Mouse (Mus musculus) midbrain, embryonic 11.5 days (tissue): ENCODE measurements around the gene Rpusd1. TPM values are rescaled to one million over a fixed set of nuclear protein-coding genes. Genes with fewer than 3 reads are reported as not detected.

Experiments
- ATAC-seq: fragments of 200-750 bp; cut with Nextera tagmentation; 2 replicates; pipeline ENCODE4 v1.8.0; 2017; ENCODE audit warnings: moderate TSS enrichment, moderate library complexity; ENCODE audit not compliant: low FRiP score
- DNase-seq: peaks from one replicate; pipeline ENCODE4 v3.0.0; 2015; ENCODE audit warnings: low spot score; ENCODE audit errors: missing footprints
- H3K27ac ChIP-seq: fragments of 300-500 bp; sonication (generic); 2 replicates; pipeline ENCODE4 v1.5.1; 2014; ENCODE audit warnings: low read depth, low read length
- H3K27me3 ChIP-seq: fragments of 300-500 bp; sonication (generic); 2 replicates; pipeline ENCODE4 v1.6.1; 2014; ENCODE audit warnings: mild to moderate bottlenecking, low read length, moderate library complexity, mixed read lengths; ENCODE audit not compliant: control insufficient read depth, insufficient read depth
- H3K36me3 ChIP-seq: fragments of 300-500 bp; sonication (generic); 2 replicates; pipeline ENCODE4 v1.6.1; 2014; ENCODE audit warnings: mild to moderate bottlenecking, low read length, moderate library complexity, mixed read lengths; ENCODE audit not compliant: control insufficient read depth, insufficient read depth
- H3K4me1 ChIP-seq: fragments of 300-500 bp; sonication (generic); 2 replicates; pipeline ENCODE4 v1.6.1; 2014; ENCODE audit warnings: low read length; ENCODE audit not compliant: control insufficient read depth, insufficient read depth
- H3K4me2 ChIP-seq: fragments of 300-500 bp; sonication (generic); 2 replicates; pipeline ENCODE4 v1.6.1; 2014; ENCODE audit warnings: mild to moderate bottlenecking, moderate library complexity
- H3K4me3 ChIP-seq: fragments of 300-500 bp; sonication (generic); 2 replicates; pipeline ENCODE4 v1.5.1; 2014; ENCODE audit warnings: low read depth, low read length
- H3K9ac ChIP-seq: fragments of 300-500 bp; sonication (generic); 2 replicates; pipeline ENCODE4 v1.6.1; 2014; ENCODE audit warnings: low read length
- H3K9me3 ChIP-seq: fragments of 300-500 bp; sonication (generic); 2 replicates; pipeline ENCODE4 v1.6.1; 2016; ENCODE audit warnings: low read length; ENCODE audit not compliant: control insufficient read depth
- WGBS: fragments of 180-500 bp; shearing (Covaris S2); extraction: QIAGEN DNeasy Blood & Tissue Kit; methylation state at CpG from one replicate; pipeline ENCODE4 v1.1.7; 2014; 5-methylcytosine and 5-hydroxymethylcytosine counted together
- polyA plus RNA-seq: library from polyadenylated mRNA; unstranded; fragments of >200 nt; fragmentation: Nextera tagmentation; extraction: Ambion mirVana; gene quantifications from 2 replicates; pipeline ENCODE4 v1.2.1, GENCODE M21; 2014

Gene Rpusd1
- polyA plus RNA-seq, 1 experiment from 2014 or later: 19.8 TPM

DNA sequence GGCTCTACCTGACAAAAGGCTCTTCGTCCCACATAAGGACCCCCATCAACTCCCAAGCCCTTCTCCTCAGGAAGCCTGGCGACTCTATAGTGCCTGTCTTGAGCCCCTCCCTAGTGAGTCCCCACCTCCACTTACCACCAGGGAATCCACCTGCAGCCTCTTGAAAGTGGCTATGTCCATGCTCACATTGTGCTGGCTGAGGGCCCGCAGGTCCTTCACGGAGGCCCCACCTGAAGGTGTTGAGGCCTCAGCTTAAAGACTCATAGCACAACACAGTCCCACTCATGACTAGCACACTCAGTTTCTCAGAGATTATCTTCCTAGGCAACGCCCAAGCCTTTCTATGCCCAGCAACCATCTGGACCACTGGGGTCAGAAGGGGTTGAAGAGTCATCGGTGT, 21.8 kb downstream of the Rpusd1 start:
- H3K9me3 ChIP-seq: no peaks in the 10 kb centered on the region
- WGBS: 76% methylated on average over 6 of the region's 6 CpGs
- DNase-seq (peak; percentile 4), ATAC-seq (no peak)
- H3K4me2 ChIP-seq: no peak overlapping the region
- H3K36me3 ChIP-seq: no peaks in the 10 kb centered on the region
- H3K4me1 ChIP-seq: no peaks in the 10 kb centered on the region
- no peaks in the 10 kb centered on the region for H3K27me3 ChIP-seq
- H3K4me3 ChIP-seq: no peak overlapping the region
- H3K9ac ChIP-seq: no peak overlapping the region
- H3K27ac ChIP-seq: no peak overlapping the region

DNA sequence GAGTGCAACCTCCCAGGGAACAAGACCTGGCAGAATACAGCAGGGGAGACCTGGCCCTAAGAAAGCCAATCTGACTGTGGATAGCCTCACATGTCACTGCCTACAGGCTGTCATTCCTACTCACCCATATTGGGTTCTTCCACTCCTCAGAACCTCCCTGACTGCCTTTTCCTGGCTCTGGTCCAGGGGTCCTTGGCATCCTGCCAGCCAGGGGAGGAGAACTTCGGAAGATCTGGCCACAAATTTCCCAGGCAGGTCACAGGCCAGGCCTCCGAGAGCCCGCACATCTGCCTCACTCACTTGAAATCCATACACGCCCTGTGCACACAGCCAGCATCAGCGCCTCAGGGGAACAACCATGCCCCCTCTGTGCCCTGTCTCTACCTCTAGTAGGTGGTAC, 24.0 kb downstream of the Rpusd1 start:
- no peak overlapping the region for H3K4me3 ChIP-seq
- H3K27me3 ChIP-seq: no peaks in the 10 kb centered on the region
- no peak overlapping the region for H3K4me2 ChIP-seq
- 72% methylated on average over 5 of the region's 5 CpGs for WGBS
- H3K27ac ChIP-seq: no peak overlapping the region
- no peaks in the 10 kb centered on the region for H3K9me3 ChIP-seq
- no peaks in the 10 kb centered on the region for H3K36me3 ChIP-seq
- H3K4me1 ChIP-seq: no peaks in the 10 kb centered on the region
- peak; percentile 17 for DNase-seq
- no peak for ATAC-seq
- H3K9ac ChIP-seq: no peak overlapping the region

DNA sequence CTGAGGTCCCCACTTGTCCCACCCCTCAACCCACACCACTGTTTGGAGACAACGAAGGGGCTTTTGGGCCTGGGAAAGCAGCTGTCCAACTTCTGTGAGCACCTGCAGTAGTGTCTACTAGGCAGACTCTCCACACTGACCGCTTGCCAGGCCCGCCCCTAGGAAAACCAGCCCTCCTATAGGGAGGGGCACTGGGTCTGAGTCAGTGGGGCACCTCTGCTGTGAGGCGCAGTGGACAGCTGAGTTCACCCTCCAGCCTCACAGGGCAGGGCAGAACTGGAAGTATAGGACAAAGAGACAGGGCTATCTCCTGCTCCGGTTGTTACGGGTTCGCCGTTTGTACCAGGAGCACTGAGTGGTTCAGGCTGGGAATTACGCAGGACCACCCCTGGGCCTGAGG, 26.8 kb downstream of the Rpusd1 start, which contains the start of gene Msln:
TSS of gene Msln (minus strand) at position 138 of the 400 bp plus-strand sequence.
- Histone ChIP-seq H3K27me3 (no peaks in the 10 kb centered on the region), H3K27ac (no peak within 1 kb of the TSS), H3K4me2 (no peak within 1 kb of the TSS), H3K9ac (no peak within 1 kb of the TSS; the same call in 1 of the 2 replicates), H3K4me3 (no peak within 1 kb of the TSS), H3K36me3 (no peaks in the 10 kb centered on the region), H3K4me1 (no peaks in the 10 kb centered on the region), H3K9me3 (no peaks in the 10 kb centered on the region)
- DNase-seq (no peak), ATAC-seq (no peak)
- WGBS: 87% methylated on average over 9 of the region's 9 CpGs

DNA sequence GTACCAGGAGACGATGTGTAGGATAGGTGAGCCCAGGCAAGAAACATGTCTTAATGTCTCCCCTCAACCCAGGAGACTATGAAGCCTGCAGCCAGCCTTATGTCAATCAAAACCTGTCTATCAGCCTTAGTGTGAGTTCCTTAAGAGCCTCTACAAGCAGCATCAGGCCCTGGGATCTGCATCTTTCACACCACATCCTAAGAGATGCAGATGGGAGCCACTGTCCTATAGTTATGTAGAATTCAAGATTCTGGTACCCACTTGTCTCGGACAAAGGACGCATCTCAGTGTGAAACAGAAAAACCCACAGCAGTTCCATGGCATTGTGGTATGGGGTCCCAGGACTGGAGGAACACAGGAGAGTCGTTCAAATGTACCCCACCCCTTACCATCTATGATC, 27.6 kb downstream of the Rpusd1 start:
- DNase-seq: no peak
- H3K27me3 ChIP-seq: no peaks in the 10 kb centered on the region
- no peak overlapping the region; the same call in 1 of the 2 replicates for H3K9ac ChIP-seq
- H3K27ac ChIP-seq: no peak overlapping the region
- no peak for ATAC-seq
- H3K36me3 ChIP-seq: no peaks in the 10 kb centered on the region
- H3K4me1 ChIP-seq: no peaks in the 10 kb centered on the region
- 83% methylated on average over 4 of the region's 4 CpGs for WGBS
- H3K9me3 ChIP-seq: no peaks in the 10 kb centered on the region
- no peak overlapping the region for H3K4me2 ChIP-seq
- H3K4me3 ChIP-seq: no peak overlapping the region

DNA sequence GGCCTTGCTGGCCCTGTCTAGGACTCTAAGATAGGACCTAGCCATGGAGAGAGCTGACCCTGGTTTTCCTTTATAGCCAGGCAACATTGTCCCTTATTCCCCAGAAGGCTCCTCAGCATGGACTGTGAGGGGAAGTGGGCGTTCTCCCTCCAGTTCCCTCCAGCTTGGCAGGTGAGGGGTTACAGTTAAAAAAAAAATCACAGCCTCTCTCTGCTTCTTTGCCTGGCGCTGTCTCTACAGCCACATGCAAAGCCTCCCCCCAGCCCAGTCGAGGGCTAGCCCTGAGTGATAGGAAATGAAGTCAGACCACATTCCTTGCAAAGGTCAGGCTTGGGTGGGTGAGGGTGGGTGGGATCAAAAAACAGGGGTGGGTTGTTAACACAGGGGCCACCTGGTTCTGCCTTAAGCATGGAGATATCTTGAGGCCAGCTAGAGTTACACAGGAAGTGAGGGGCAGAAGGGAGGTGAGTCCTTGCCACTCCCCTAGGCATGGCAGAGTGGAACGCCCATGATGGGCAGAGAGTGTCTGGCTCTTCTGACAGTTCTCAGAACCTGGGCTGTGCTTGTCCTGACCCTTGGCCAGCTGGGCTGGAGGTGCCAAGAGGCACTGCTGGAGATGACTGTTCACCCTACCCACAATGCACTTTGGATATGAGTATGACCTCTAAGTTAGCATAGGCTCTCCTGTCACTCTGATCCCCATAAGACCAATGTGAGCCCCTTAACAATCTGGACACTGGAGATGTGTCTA, 28.3 kb downstream of the Rpusd1 start:
- no peak for DNase-seq
- Histone ChIP-seq H3K4me1 (no peaks in the 10 kb centered on the region), H3K9me3 (no peaks in the 10 kb centered on the region), H3K27ac (no peak overlapping the region), H3K9ac (no peak overlapping the region), H3K27me3 (no peaks in the 10 kb centered on the region), H3K4me3 (no peak overlapping the region), H3K4me2 (no peak overlapping the region), H3K36me3 (no peaks in the 10 kb centered on the region)
- WGBS: 70% methylated on average over 4 of the region's 4 CpGs
- no peak for ATAC-seq

DNA sequence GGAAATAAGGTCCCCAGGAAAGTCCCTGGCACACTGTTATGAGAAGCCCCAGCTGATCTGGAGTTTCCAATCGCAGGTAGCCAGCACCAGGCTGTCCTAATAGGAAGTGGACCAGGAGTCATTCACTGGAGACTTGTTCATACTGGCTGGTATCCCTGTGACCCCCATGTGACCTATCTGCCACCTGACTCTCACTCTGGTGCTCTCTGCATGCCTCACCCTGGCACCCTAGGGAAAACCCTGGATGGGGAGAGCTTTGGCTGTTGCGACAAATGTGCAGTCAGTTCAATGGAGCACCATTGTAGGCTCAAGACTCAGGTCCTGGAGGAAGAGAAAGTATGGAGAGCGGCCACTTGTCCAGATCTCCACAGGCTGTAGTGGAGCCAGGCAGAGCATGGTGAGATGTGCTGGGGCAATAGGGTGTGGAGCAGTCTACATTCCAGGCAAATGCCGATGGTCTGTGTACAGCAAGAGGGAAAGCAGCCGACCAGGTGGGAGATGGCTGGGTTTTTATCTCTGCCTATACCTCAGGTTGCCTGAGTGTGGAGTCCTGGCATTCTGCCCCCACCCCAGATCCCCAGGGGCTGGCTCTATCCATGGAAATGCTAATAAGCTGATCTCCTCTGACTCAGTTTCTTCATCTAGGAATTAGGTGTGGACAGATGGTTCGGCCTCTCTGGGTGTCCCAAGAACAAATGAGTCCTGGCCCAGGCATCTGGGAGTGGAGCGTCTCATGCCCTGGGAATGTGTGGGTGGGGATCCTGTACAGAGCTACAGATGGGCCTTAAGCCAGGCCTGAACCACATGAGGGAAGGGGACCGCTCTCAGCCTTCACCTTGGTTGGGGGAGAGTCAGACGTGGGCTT, 29.1 kb downstream of the Rpusd1 start:
- H3K27ac ChIP-seq: no peak overlapping the region
- DNase-seq (no peak), ATAC-seq (no peak)
- H3K4me2 ChIP-seq: no peak overlapping the region
- H3K27me3 ChIP-seq: no peaks in the 10 kb centered on the region
- no peaks in the 10 kb centered on the region for H3K36me3 ChIP-seq
- H3K9me3 ChIP-seq: no peaks in the 10 kb centered on the region
- no peak overlapping the region for H3K4me3 ChIP-seq
- WGBS: 88% methylated on average over 9 of the region's 9 CpGs
- H3K9ac ChIP-seq: no peak overlapping the region
- H3K4me1 ChIP-seq: no peaks in the 10 kb centered on the region

DNA sequence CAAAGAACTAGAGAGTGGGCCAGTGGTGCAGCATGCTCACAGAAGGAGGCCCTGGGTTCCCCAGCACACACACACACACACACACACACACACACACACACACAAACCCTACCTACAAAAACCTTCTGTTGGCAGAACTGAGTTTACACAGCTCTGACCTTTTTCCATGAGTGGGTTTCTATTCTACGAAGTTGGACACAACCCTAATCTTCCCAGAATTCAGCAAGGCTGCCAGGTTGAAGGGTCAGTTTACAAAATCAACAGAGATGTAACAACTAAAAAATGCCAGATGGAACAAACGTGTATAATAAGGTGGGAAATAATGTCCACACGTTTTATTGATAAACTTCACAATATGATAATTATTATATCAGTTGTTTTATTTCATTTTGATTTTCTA, 30.2 kb downstream of the Rpusd1 start:
- ATAC-seq (no peak), DNase-seq (no peak)
- Histone ChIP-seq H3K27me3 (no peaks in the 10 kb centered on the region), H3K9me3 (no peaks in the 10 kb centered on the region), H3K27ac (no peak overlapping the region), H3K9ac (no peak overlapping the region), H3K36me3 (no peaks in the 10 kb centered on the region), H3K4me2 (no peak overlapping the region), H3K4me3 (no peak overlapping the region), H3K4me1 (0 out of 2 replicates have a peak, but pooled peaks cover 5% of the 10 kb centered on the region)
- 84% methylated on average over 3 of the region's 3 CpGs for whole genome bisulfite sequencing

DNA sequence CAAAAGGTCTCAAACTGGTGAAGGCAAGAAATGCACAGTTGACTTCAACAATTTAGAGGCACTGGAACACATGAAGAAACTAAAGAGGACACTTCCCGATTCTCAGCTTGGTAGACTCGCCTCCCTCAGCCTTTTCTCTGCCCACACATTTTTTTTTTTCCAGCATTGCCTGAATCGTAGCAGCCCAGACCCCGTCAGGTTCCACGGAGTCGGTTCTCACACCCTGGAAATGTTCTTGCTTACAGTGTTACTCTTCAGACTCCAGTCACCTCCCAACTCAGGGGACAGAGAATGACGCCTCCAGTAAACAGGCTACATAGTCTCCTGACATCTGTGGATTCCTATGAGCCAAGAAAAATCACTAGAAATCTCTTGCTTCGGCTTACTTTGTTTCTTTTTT, 32.7 kb downstream of the Rpusd1 start:
- H3K9ac ChIP-seq: no peak overlapping the region
- H3K9me3 ChIP-seq: no peaks in the 10 kb centered on the region
- H3K27me3 ChIP-seq: peaks cover 4% of the 10 kb centered on the region
- no peaks in the 10 kb centered on the region for H3K36me3 ChIP-seq
- WGBS: 86% methylated on average over 8 of the region's 8 CpGs
- no peak overlapping the region for H3K4me3 ChIP-seq
- 0 out of 2 replicates have a peak, but pooled peaks cover 5% of the 10 kb centered on the region for H3K4me1 ChIP-seq
- H3K4me2 ChIP-seq: no peak overlapping the region
- H3K27ac ChIP-seq: no peak overlapping the region
- no peak for ATAC-seq
- DNase-seq: no peak

DNA sequence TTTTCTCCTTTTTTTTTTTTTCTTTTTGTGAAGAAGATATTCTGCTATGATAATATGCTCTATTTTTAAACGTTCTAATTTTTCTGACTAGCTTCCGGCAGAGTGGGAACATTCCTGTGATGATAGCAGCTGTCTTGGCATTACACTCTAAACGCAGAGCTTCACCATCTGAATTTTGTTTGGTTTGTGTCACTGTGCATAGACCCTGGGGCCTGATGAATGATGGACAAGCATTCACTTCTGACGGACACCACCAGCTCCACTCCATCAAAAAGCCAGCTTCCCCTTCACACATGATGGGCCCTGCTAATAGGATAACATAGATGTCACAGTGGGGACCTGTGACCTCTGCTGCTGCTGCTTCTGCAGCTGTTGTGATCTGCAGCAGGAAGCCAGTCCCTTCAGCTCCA, 34.1 kb downstream of the Rpusd1 start:
- Histone ChIP-seq H3K27ac (no peak overlapping the region), H3K36me3 (no peaks in the 10 kb centered on the region), H3K4me1 (0 out of 2 replicates have a peak, but pooled peaks cover 5% of the 10 kb centered on the region), H3K4me3 (no peak overlapping the region), H3K9me3 (no peaks in the 10 kb centered on the region), H3K4me2 (no peak overlapping the region), H3K27me3 (peaks cover 4% of the 10 kb centered on the region), H3K9ac (no peak overlapping the region)
- 33% methylated on average over 4 of the region's 4 CpGs for whole genome bisulfite sequencing
- ATAC-seq (no peak), DNase-seq (no peak)
